Mouse (Mus musculus) cerebellum, adult 9-11 months (tissue): Measurements from ENCODE around the gene Psmd8.
"Not testable (repeated sequence)": the region's sequence is repeated elsewhere in the genome, so short reads cannot be mapped to it uniquely, and the experiment has no call there.

ENCODE experiments used
- DNase-seq: peaks from one replicate; pipeline ENCODE4 v3.0.0; 2022

The Psmd8 gene

GRCm38 (mm10) chr7:29170066-29170754 lies 10.3 kb downstream of the Psmd8 start, which contains the start of the genes Ggn and Spred3:
Gene Ggn, plus strand, starts transcription at chr7:29170210.
Gene Spred3, minus strand, starts transcription at chr7:29170411.
- peak; percentile 81 for DNase-seq

- peak; percentile 87 for DNase-seq
Measured at GRCm38 (mm10) chr7:29169231-29170065, 11.1 kb downstream of the Psmd8 start.

- peak; percentile 76 for DNase-seq
Measured at GRCm38 (mm10) chr7:29168791-29169230, 11.7 kb downstream of the Psmd8 start.

DNA sequence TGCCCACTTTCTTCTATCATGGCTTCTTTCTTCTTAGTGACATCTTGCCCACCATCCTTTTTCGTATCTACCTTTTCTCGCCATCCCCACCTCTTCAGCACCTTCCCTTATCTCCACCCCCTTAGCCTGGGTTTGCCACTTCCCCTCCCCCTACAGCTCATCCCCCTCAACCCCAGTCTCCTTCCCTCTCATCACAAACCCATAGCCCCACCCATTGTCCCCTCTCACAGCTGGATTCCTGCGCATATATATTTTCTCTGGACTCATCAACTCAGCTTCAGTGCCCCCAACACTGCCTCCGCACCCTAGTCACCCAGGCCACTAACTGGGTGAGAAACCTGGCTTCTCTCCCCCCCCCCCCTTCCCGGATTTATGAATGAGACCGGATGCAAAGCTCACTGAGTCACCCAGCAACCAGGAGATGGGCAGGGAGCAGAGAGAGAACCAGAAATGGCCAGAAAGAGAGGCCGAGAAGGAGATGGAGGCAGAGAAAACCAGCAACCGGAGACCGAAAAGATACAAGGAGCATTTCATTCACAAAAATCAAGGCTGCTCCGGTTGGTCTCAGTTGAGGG lies 12.3 kb downstream of the Psmd8 start:
- DNase-seq: peak; percentile 56

GRCm38 (mm10) chr7:29167656-29168055 lies 12.8 kb downstream of the Psmd8 start:
- DNase-seq: peak; percentile 50

DNA sequence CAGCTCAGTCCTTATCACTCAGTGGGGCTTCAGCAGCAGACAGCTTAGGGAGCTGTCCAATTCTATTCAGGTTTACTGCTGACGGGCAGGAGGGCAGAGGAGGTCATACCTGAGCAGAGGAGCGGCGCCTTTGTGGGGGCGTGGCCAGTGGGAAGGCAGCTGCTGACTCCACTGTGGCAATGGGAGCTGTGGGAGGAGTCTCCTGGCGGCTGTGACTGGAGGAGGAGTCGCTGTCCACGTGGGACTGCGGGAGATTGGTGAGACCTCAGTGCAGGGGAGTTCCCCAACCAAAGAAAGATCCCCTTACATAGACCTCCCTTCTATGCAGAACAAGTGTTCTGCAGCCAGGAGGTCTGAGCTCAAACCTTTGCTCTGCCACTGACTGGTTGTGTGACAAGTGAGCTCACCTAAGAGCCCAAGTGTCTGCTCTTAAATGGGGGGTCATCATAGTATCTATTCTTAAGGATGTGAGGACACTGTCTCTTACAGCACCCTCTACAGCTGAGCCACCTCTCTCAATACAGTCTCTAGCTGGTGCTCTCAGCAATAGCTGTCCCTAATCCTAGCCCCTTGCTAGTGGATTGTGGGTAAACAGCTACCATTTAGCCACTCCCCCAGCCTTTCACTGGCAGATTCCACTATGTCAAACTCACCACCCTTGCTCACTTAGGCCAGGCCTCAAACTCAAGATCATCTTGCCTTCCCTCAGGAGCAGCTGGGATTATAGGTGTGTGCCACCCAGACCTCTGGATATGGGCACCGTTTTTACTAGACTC lies 17.6 kb downstream of the Psmd8 start:
- no peak for DNase-seq

- no peak for DNase-seq
Measured at GRCm38 (mm10) chr7:29162294-29162693, 18.2 kb downstream of the Psmd8 start.

GRCm38 (mm10) chr7:29158264-29158663 lies 22.2 kb downstream of the Psmd8 start:
- DNase-seq: no peak

DNA sequence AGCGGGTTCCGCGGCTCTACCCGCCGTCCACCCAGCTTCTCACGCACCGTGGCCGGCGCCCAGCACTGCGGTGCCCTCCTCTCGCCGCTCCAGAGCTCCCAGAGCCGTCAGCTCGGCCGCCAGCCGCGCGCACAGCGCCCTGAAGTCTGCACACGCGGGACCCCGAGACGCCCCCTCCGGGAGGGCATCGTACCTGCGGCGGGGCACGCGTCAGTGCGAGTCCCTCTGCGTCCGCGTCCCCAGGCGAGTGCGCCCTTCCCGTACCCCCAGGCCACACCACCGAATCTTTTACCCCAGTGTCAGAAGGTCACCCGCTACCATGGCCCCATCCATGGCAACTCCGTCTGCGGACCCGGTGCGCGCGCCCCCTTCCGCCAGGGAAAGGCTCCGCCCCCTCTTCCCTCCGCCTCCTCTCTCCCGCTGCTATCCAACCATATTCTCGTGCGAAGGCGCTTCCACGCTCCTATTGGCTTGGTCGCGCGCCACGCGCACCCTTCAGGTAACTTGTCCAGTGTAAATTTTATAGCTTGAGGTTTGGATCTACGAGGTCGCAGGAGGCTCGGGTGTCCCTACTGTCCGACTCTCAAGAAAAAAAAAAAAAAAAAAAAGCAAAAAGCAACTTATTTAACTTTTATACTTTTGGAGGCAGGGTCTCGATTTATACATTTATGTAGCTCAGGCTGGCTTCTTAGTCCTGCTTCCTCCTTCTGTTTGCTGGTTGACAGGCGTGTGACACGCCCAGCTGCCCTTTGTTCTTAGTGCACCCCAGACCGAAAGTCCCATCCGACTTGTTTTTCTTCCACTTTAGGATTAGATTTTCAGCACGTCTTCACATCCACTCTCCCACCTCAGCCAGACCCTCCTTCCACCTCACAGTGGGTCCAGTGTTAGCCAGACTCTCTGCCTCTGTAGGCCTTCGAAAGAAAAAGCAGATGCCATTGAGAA lies 24.4 kb downstream of the Psmd8 start, which contains the start of gene Fam98c:
Gene Fam98c (minus strand): TSS at position 397 of the 945 bp plus-strand sequence.
- peak; percentile 91 for DNase-seq

DNA sequence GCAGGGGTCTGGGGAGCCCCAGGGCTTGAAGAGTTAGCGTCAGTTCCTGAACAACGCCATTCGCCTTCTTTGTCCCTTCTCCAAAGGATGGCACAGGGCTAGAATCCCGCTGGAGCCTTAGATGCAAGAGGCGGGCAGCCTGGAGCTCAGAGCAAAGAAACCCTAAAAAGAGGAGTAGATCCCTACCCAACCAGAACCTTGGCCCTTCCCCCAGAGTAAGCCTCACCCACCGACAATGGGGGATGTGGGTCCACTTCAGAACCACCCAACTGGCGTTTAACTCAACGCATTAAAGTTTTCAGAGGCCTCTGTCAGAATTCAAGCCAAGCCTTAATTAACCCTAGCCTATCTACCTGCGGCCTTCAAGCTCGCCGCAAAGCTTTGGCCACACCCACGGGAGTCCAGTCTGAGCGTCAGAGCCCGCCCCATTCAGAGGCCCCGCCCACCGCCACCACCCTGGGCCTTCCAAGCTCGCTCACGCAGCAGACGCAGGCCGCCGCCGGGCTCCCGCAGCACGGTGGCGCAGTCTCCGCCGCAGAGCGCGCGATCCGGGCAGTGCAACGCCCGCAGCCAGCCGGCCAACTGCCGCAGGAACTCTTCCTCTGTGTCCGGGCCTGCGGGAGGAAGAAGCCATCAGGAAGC lies 25.2 kb downstream of the Psmd8 start:
- DNase-seq: peak; percentile 94

DNA sequence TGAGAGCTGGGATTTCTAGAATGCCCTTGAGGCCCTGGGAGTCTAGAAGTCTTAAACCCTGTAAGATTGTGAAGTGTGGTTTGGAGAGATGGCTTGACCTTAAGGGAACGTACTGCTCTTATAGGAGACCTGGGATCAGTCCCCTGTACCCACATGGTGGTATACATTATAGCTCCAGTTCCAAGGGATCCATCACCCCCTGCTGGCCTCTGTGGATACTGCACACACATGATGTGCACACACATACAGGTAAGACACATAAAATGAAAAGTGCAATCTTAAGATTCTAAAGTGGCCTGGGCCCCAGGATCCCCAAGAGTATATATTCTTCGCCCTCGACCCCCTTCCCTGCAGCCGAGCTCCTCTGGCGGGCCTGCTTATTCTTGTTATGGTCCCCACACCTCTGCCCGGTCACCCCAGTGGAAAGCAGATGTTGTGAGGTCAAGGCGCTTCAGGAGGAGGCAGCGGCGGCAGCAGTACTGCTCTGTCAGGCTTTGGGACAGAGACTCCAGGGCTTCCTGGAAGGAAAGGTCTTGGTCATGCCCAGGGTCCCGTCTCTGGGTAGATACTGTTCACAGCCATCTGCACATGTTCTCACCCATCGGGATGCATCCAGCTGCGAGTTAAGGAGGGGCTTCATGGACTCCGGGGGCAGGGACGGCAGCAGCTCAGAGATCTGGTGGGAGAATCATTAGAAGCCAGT lies 26.3 kb downstream of the Psmd8 start:
- peak; percentile 51 for DNase-seq

DNA sequence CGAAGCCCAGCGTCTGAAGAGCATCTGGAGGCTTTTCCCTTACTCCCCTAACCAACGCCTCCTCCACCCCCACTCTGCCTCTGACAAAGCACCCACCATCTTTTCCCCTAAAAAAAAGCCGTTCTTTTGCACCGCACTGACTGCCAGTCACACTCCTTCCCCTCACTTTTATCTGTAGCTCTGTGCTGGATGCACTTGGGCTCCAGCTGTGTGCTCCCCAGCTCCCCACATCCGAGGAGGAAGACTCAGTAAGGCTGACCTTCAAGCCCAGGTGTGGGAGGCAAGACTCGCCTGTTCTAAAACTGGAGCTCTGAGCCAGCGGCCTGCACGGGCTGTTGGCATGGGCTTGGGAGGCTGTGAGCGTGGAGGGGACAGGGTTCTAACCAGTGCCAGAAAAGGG lies 29.0 kb downstream of the Psmd8 start:
- DNase-seq: no peak

DNA sequence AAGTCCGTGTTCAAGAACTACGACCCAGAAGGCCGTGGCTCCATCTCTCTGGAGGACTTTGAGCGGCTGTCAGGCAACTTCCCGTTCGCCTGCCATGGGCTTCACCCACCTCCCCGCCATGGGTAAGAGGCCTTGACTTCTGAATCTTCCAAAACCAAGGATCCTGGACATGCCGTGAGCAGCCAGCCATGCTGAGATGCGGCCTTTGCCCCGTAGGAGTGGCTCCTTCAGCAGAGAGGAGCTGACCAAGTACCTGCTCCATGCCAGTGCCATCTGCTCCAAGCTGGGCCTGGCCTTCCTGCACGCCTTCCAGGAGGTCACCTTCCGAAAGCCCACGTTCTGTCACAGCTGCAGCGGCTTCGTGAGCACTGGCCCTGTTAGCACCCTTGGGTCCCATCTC lies 31.7 kb downstream of the Psmd8 start:
- DNase-seq: no peak

DNA sequence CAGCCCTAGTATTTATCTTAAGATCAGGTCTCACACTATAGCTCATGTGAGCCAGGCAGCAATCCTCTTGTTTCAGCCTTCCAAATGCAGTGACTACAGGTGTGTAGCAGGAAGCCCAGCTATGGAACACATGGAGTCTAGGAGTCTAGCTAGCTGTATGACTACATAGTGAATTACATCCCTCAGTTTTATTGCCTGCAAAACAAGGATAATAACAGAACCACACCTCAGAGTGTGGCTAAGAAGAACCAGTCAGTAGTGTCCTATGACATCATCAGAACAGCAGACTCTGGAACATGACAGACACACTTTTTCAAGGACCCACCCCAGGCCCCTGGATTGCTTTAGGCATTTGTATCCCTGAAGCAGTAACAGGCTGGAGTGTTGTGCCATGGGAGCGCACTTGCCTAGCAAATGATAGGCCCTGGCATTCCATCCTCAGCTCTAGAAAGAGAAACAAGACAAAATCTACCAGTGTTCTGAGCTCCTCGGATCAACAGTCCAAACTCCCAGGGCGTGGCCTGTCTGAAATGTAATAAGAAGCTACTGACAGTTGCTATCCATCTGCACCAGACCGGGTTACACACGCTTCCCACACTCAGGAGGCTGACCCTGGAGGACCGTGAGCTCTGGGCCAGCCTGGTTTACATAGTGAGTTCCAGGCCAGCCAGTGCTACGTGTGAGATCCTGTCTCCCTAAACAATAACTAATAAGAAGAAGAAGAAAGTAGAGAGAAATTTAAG lies 33.7 kb downstream of the Psmd8 start:
- no peak for DNase-seq

GRCm38 (mm10) chr7:29144006-29144405 lies 36.5 kb downstream of the Psmd8 start:
- no peak for DNase-seq

- DNase-seq: no peak
Measured at GRCm38 (mm10) chr7:29141416-29141815, 39.1 kb downstream of the Psmd8 start.

DNA sequence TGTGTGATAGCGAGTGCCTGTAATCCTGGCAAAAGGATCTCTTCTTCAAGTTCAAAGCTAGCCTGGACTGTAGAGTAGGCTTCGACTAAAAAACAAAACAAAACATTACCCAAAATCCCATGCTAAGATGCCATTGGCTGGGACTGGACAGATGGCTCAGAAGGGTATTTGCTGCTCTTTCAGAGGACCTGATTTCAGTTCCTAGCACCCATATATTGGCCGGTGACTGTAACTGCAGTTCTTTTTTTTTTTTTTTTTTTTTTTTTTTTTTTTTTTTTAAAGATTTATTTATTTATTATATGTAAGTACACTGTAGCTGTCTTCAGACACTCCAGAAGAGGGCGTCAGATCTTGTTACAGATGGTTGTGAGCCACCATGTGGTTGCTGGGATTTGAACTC lies 41.3 kb downstream of the Psmd8 start:
- not testable (repeated sequence) for DNase-seq

- DNase-seq: no peak
Measured at GRCm38 (mm10) chr7:29137429-29137828, 43.1 kb downstream of the Psmd8 start.

- DNase-seq: no peak
Measured at GRCm38 (mm10) chr7:29134693-29135386, 45.7 kb downstream of the Psmd8 start, which contains the start of gene Rasgrp4. Gene Rasgrp4, plus strand, starts transcription at chr7:29134851.
